Mouse (Mus musculus) neural tube, embryonic 12.5 days (tissue): ENCODE results near the gene Hemgn. TPM values are rescaled to one million over a fixed set of nuclear protein-coding genes. Genes with fewer than 3 reads are reported as not detected.

Experiments used
- ATAC-seq: fragments of 200-750 bp; cut with Nextera tagmentation; 2 replicates; pipeline ENCODE4 v1.8.0; 2017; ENCODE audit warnings: low read depth, mild to moderate bottlenecking, moderate TSS enrichment, moderate library complexity; ENCODE audit not compliant: low FRiP score
- H3K27ac ChIP-seq: fragments of 300-500 bp; sonication (generic); 2 replicates; pipeline ENCODE4 v1.5.1; 2016
- H3K27me3 ChIP-seq: fragments of 300-500 bp; sonication (generic); replicated peaks from 2 replicates; pipeline ENCODE4 v1.6.1; 2016; ENCODE audit warnings: mild to moderate bottlenecking
- H3K36me3 ChIP-seq: fragments of 300-500 bp; sonication (generic); 2 replicates; pipeline ENCODE4 v1.6.1; 2016; ENCODE audit warnings: mild to moderate bottlenecking
- H3K4me1 ChIP-seq: fragments of 300-500 bp; sonication (generic); 2 replicates; pipeline ENCODE4 v1.6.1; 2016
- H3K4me2 ChIP-seq: fragments of 300-500 bp; sonication (generic); replicated peaks from 2 replicates; pipeline ENCODE4 v1.6.1; 2016; ENCODE audit warnings: mild to moderate bottlenecking
- H3K4me3 ChIP-seq: fragments of 300-500 bp; sonication (generic); 2 replicates; pipeline ENCODE4 v1.5.1; 2016
- H3K9ac ChIP-seq: fragments of 300-500 bp; sonication (generic); 2 replicates; pipeline ENCODE4 v1.6.1; 2016; ENCODE audit warnings: mild to moderate bottlenecking
- H3K9me3 ChIP-seq: fragments of 300-500 bp; sonication (generic); 2 replicates; pipeline ENCODE4 v1.6.1; 2016; ENCODE audit warnings: mild to moderate bottlenecking
- WGBS: fragments of 180-500 bp; shearing (Covaris S2); methylation state at CpG from one replicate; pipeline ENCODE4 v1.1.7; 2016; 5-methylcytosine and 5-hydroxymethylcytosine counted together
- polyA plus RNA-seq: library from polyadenylated mRNA; unstranded; fragments of >200 nt; fragmentation: Nextera tagmentation; extraction: Ambion mirVana; gene quantifications from 2 replicates; pipeline ENCODE4 v1.2.1, GENCODE M21; 2016

The Hemgn gene
- polyA plus RNA-seq, 1 experiment from 2014 or later: 3.5 TPM

DNA sequence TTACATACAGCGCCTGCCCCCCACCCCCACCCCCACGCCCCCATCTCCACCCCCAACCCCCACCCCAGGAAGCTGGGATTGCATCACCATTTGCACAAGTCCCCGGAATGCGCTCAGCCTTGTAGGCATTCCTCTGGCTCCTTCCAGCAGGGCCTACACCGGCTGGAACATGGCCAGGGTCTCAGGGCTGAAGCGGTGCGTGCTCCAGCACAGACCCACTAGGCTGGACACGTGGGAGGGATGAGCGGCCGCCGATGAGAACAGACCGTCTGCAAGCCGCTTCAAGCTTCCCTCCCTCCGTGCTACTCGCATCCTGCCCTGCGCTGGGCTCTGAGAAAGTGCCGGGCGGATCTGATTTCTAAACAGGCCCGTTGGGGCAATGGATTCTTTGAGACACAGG, 42.3 kb downstream of the Hemgn start:
- H3K27me3 ChIP-seq: no peaks in the 10 kb centered on the region
- no peaks in the 10 kb centered on the region for H3K36me3 ChIP-seq
- WGBS: 4% methylated on average over 17 of the region's 19 CpGs
- no peak overlapping the region for H3K27ac ChIP-seq
- peak overlapping the region; percentile 36 for H3K4me2 ChIP-seq
- H3K4me1 ChIP-seq: peaks cover 10% of the 10 kb centered on the region; the same call in 1 of the 2 replicates
- ATAC-seq: peak; percentile 56; the same call in 1 of the 2 replicates
- H3K4me3 ChIP-seq: no peak overlapping the region
- H3K9ac ChIP-seq: 0 out of 2 replicates have a peak overlapping the region, but pooled peaks have one; percentile 2
- no peaks in the 10 kb centered on the region for H3K9me3 ChIP-seq

DNA sequence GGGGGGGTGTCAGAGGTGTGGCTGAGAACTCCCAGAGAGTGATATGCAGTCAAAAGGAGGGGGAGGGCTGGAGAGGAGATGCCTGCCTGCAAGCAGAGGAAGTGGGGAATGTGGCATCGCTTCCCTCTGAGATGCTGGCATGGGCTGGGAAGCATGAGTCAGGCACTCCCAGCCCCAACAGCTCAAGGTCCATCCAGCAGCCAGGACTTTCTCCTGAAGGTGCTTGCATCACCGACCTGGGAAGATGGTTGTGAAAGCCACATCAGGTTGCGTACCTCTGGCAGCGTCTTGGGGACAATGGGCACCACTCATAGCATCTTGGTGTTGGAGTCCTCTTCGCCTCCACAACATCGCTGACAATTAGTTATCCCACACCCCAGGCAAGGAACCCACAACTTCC, 42.9 kb downstream of the Hemgn start:
- 52% methylated on average over 6 of the region's 6 CpGs for WGBS
- Histone ChIP-seq H3K4me2 (no peak overlapping the region), H3K9ac (no peak overlapping the region), H3K36me3 (no peaks in the 10 kb centered on the region), H3K27me3 (no peaks in the 10 kb centered on the region), H3K9me3 (no peaks in the 10 kb centered on the region), H3K27ac (no peak overlapping the region), H3K4me3 (no peak overlapping the region), H3K4me1 (peaks cover 10% of the 10 kb centered on the region; the same call in 1 of the 2 replicates)
- ATAC-seq: no peak

DNA sequence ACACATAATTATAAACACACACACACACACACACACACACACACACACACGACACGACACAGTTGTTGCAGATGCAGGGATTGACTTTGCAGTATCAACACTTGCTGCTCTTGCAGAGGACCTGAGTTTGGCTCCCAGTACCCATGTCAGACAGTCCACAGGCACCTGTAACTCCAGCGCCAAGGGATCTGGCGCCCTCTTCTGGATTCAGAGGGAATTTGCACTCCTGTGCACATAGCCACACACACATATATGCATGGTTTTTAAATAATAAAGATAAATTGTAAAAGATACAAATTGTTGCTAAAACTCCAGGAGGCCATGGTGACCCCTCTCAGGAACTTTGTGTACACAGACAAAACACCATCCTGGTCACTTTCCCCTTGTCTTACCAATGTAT, 44.2 kb downstream of the Hemgn start:
- Histone ChIP-seq H3K27ac (no peak overlapping the region), H3K27me3 (no peaks in the 10 kb centered on the region), H3K9me3 (no peaks in the 10 kb centered on the region), H3K9ac (no peak overlapping the region), H3K4me3 (no peak overlapping the region), H3K4me1 (0 out of 2 replicates have a peak, but pooled peaks cover 6% of the 10 kb centered on the region), H3K4me2 (no peak overlapping the region), H3K36me3 (no peaks in the 10 kb centered on the region)
- ATAC-seq: no peak
- 63% methylated on average over 4 of the region's 4 CpGs for WGBS

DNA sequence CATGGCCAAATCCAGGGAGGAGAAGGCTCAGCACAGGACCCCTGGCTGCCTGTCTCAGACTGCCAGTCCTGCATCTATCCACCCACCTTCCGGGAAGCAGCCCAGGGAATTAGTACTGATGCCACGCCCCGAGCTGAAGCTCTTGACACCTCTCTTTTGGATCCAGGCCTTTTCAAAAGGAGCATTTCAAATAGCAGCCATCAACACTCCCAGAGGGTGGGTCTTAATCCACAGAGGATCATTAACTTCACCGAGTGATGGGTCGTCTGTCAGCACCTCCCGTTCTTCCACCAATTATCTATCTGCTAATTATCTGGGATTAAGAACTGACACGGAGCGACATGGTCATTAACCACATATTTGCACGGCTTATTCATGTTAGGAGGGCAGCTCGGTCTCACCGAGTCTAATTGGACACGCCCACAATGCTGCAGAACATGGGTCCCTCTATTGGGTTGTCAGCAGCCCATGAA, 45.8 kb downstream of the Hemgn start:
- H3K4me3 ChIP-seq: no peak overlapping the region
- ATAC-seq: no peak
- WGBS: 16% methylated on average over 12 of the region's 12 CpGs
- H3K27me3 ChIP-seq: no peaks in the 10 kb centered on the region
- H3K9me3 ChIP-seq: no peaks in the 10 kb centered on the region
- H3K9ac ChIP-seq: no peak overlapping the region
- 0 out of 2 replicates have a peak, but pooled peaks cover 6% of the 10 kb centered on the region for H3K4me1 ChIP-seq
- no peak overlapping the region for H3K4me2 ChIP-seq
- H3K36me3 ChIP-seq: no peaks in the 10 kb centered on the region
- no peak overlapping the region for H3K27ac ChIP-seq

DNA sequence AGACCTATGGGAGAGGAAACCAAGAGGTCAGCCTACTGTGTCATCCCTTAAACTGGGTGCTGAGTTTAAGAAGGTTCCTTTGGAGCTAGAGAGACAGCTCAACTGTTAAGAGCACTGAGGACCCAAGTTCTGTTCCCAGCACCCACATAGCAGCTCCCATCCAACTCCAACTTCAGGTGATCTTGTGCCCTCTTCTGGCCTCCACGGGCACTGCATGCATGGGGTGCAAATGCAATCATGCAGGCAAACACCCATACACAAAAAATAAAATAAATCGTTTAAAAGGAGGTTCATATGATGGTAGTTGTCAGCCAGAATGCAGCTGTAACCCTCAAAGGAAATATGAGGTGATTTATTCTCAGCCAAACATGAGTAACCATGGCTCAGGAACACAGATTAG, 48.9 kb downstream of the Hemgn start:
- Histone ChIP-seq H3K27me3 (no peaks in the 10 kb centered on the region), H3K4me2 (no peak overlapping the region), H3K36me3 (no peaks in the 10 kb centered on the region), H3K27ac (no peak overlapping the region), H3K4me1 (0 out of 2 replicates have a peak, but pooled peaks cover 3% of the 10 kb centered on the region), H3K4me3 (no peak overlapping the region), H3K9me3 (no peaks in the 10 kb centered on the region), H3K9ac (no peak overlapping the region)
- no peak for ATAC-seq
- WGBS: 81% methylated on average over 2 of the region's 2 CpGs

DNA sequence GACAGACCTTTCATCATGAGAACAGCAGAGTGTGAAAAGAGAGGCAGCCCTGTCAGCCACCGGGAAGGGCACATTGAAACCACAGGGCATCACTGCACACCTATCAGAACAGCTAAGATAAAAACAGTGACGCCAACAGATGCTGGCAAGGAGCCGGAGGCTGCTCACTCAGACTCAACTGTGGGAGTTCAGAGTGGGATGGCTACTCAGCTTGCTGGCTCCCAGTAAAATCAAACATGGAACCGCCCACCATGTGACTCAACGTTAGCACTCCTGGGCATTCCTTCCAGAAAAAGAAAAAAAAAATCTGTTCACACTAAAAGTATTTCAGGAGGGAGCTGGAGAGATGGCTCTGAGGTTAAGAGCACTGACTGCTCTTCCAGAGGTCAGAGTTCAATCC, 52.0 kb downstream of the Hemgn start:
- Histone ChIP-seq H3K4me1 (no peaks in the 10 kb centered on the region), H3K9ac (no peak overlapping the region), H3K9me3 (no peaks in the 10 kb centered on the region), H3K4me3 (no peak overlapping the region), H3K27ac (no peak overlapping the region), H3K4me2 (no peak overlapping the region), H3K27me3 (peaks cover 4% of the 10 kb centered on the region), H3K36me3 (no peaks in the 10 kb centered on the region)
- no peak for ATAC-seq
- 78% methylated on average over 5 of the region's 5 CpGs for WGBS

DNA sequence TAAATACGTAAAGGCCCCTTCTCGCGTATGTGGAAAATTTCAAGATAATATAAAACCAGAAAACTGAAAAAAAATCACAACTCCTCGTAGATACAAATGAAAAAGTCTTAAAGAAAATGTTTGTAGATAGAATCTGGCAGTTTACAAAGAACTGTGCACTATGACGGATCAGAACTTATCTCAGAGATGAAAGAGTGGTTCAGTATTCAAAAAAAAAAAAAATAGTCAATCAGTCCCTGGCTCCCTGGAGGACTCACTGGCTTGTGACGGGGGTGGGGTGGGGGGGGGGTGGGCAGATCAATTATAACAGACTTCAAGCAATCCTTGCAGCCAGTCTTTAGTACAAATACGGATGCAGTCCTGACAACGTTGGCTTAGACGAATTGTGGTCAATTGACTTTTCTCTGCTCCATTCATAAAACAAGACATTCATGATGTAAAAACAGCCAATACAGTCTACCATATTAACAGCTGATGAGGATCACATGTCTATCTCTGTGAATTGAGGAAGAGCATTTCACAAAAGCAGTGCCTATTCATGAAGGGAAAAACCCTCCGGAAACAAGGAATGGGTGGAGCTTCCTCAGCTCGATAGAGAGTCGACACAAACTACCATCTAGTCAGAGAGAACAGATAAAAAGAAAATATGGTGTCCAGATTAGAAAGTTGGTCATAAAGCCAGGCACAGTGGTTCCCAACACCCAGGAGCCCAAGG, 53.6 kb downstream of the Hemgn start:
- Histone ChIP-seq H3K9ac (no peak overlapping the region), H3K36me3 (no peaks in the 10 kb centered on the region), H3K27me3 (peaks cover 12% of the 10 kb centered on the region), H3K27ac (no peak overlapping the region), H3K9me3 (no peaks in the 10 kb centered on the region), H3K4me1 (no peaks in the 10 kb centered on the region), H3K4me3 (no peak overlapping the region), H3K4me2 (no peak overlapping the region)
- no peak for ATAC-seq
- WGBS: 83% methylated on average over 12 of the region's 12 CpGs

DNA sequence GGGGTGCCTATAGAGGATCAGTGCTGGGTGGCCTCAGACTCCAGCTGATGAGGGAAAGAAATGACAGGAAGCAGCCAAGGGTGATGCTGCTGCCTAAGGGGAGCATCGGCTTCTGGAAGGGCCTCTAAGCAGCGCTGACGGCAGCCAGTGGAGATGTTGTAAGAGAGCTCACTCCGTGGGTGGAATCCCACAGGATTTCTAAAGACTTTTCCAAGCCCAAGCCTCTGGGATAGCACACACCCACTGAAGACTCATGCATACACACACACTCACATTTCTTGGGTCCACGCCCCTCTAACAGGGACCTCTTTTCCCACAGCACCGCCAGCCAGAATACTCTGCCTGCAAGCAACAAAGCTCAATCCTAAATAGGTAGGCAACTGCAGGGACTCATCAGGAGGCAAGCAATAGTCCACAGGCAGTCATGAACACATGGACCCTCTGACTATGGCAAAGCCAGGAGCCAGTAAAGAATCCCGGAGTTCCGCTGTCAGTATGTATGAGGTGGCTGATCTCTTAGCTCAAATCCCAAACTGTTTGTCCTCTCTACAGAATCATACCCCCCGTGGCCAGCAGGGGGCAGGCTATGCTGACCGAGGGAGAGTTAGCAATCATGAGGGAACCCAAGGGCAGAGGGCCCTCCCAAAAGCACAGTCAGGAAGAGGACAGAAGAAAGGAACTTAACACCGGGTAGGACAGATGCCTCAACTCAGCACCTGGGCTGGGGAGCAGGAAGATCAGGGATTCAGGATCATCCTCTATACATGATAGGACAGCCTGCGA, 56.8 kb downstream of the Hemgn start:
- WGBS: 50% methylated on average over 12 of the region's 12 CpGs
- no peaks in the 10 kb centered on the region for H3K9me3 ChIP-seq
- H3K4me2 ChIP-seq: no peak overlapping the region
- H3K27ac ChIP-seq: no peak overlapping the region
- H3K36me3 ChIP-seq: no peaks in the 10 kb centered on the region
- H3K4me3 ChIP-seq: no peak overlapping the region
- peaks cover 30% of the 10 kb centered on the region for H3K27me3 ChIP-seq
- no peaks in the 10 kb centered on the region for H3K4me1 ChIP-seq
- no peak overlapping the region for H3K9ac ChIP-seq
- ATAC-seq: no peak

DNA sequence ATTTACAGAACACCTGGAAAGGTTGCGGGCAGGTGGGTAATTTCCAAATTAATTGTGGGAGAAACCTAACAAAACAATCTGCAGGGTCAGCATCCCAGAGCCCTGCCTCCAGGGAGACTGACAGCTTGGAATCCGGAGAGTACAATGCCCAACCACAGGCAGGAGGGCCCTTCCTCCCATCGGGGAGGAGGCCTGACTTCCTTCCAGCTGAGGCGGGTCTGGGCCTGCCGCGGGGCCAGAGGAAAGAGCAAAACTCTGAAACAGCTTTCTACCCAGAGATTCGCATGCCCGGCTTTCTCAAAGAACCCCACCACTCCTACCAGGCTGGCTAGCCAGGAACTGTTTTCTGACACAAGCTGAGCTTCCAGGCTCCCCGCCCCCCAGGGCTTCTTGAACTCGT, 60.3 kb downstream of the Hemgn start:
- Histone ChIP-seq H3K4me1 (no peaks in the 10 kb centered on the region), H3K4me2 (no peak overlapping the region), H3K27ac (no peak overlapping the region), H3K9me3 (no peaks in the 10 kb centered on the region), H3K36me3 (no peaks in the 10 kb centered on the region), H3K9ac (no peak overlapping the region), H3K27me3 (peaks cover 64% of the 10 kb centered on the region), H3K4me3 (no peak overlapping the region)
- no peak for ATAC-seq
- 7% methylated on average over 10 of the region's 10 CpGs for WGBS

DNA sequence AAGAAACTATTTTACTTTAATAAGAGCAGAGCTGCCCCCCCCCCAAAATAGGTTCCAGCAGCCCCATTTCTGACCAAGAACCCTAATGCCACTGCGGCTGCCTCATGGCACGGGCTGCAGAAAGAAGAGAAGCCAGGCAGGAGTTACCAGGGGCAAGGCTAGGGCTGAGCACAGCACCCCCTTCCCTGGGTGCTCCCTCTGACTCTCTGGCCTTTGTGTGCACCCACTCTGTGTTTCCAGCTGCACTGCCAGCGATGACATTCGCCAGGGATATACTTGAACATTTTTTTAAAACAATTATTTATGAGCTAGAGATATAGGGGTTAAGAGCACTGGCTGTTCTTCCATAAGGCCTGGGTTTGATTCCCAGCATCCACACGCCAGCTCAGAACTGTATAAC, 63.8 kb downstream of the Hemgn start:
- no peak for ATAC-seq
- peaks cover 86% of the 10 kb centered on the region for H3K27me3 ChIP-seq
- H3K36me3 ChIP-seq: no peaks in the 10 kb centered on the region
- peaks cover 4% of the 10 kb centered on the region; the same call in 1 of the 2 replicates for H3K4me1 ChIP-seq
- no peaks in the 10 kb centered on the region for H3K9me3 ChIP-seq
- no peak overlapping the region for H3K9ac ChIP-seq
- no peak overlapping the region for H3K4me3 ChIP-seq
- 45% methylated on average over 5 of the region's 5 CpGs for WGBS
- H3K4me2 ChIP-seq: no peak overlapping the region
- H3K27ac ChIP-seq: no peak overlapping the region

DNA sequence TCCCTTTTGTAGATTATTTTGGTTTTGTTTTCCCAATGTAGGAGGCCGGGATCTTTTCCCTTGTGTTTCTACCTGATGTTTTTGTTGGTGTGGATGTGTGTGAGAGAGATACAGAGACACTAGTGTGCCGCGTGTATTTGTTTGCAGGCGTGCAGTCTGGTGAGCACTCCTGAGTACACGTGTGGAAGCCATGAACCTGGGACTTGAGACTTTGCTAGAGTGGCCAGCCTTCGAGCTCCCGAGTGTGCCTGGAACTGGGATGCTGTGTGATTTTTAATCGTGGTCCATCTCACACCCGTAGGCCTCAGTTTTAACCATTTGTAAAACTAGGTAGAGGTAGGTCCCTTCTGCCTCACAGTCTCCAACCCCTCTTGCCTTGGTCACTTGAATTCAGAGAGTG, 64.4 kb downstream of the Hemgn start:
- H3K36me3 ChIP-seq: no peaks in the 10 kb centered on the region
- H3K9ac ChIP-seq: no peak overlapping the region
- H3K27ac ChIP-seq: no peak overlapping the region
- ATAC-seq: no peak
- H3K4me2 ChIP-seq: no peak overlapping the region
- 20% methylated on average over 9 of the region's 9 CpGs for WGBS
- H3K4me3 ChIP-seq: no peak overlapping the region
- H3K9me3 ChIP-seq: no peaks in the 10 kb centered on the region
- H3K4me1 ChIP-seq: peaks cover 10% of the 10 kb centered on the region; the same call in 1 of the 2 replicates
- peaks cover 92% of the 10 kb centered on the region for H3K27me3 ChIP-seq

DNA sequence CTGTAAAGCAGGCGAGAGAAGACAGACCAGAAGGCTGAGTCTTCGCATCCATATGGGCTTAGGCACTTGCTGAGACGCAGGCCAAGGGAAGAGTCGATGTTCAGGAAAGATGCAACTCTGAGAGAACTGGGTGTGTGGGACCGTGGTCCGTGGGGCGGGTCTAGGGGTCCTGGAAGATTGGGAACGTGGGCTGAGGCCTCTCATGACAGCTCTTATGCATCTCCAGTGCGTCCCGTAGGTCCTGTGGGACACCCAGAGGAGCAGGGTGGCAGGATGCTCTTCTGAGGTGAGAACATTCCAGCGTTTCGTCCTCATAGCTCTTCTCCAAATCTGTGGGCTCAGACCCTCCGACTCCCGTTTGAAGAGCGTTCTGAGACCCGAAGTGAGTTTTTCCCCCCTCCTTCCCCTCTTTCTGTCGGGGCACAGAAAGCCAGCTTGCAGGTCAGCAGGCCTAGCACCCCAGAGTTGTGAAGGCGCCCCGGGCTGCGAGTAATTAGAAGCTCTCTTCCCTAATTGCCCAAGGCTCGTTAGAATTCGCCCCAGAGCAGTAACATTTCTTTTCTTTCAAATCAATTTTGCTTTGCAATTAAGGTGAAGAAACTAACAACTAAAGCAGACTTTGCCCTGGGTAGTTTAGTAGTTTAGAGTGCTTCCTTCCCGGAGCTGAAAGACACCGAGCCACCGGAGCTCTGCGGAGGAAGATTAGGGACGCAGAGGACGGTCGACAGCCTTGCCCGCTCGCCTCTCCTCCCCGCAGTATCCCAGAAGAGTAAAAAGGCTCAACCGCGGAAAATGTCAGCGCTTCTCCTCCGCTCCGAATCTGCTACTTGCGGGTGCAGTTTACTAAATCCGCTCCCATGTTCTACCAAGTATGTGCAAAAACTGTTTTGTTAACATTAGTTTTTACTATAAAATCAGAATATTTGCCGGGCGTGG, 65.5 kb downstream of the Hemgn start:
- Histone ChIP-seq H3K36me3 (no peaks in the 10 kb centered on the region), H3K9ac (no peak overlapping the region), H3K9me3 (no peaks in the 10 kb centered on the region), H3K27me3 (peaks cover 98% of the 10 kb centered on the region), H3K4me2 (no peak overlapping the region), H3K27ac (no peak overlapping the region), H3K4me3 (no peak overlapping the region), H3K4me1 (peaks cover 17% of the 10 kb centered on the region)
- no peak for ATAC-seq
- under 1% methylated on average over 41 of the region's 41 CpGs for WGBS
